Mouse (Mus musculus) left cerebral cortex, postnatal 4 days (tissue): ENCODE measurements at regions not wholly inside any gene's neighbourhood (a gene's known extent, or its start where the extent isn't known, plus 50 kb on each side); places are given as distances from the start of the nearest gene placed in this dataset. TPM values are rescaled to one million over a fixed set of nuclear protein-coding genes. Genes with fewer than 3 reads are reported as not detected.

Experiments
- microRNA-seq: library from miRNA; unstranded; fragments of <30 nt; microRNA quantifications from one replicate; pipeline ENCODE4 v1.2.0, GENCODE M21; 2022

Small RNA genes in the stretch of these regions (microRNA-seq; reads per million reads assigned to microRNA genes)
- not detected for gene Gm23659
